Mouse (Mus musculus) kidney, adult 2 months (tissue): ENCODE measurements around the gene Eml3.

ENCODE experiments used
- CTCF ChIP-seq: fragments of 200-500 bp; conservative IDR thresholded peaks from 2 replicates; pipeline ENCODE4 v1.5.1; 2011; ENCODE audit warnings: low read depth, mild to moderate bottlenecking, control low read depth, low read length, moderate library complexity, mixed read lengths; ENCODE audit not compliant: insufficient read depth, insufficient read length
- POLR2A ChIP-seq: fragments of 200-500 bp; IDR thresholded peaks from one replicate; pipeline ENCODE4 v1.6.1; 2011; ENCODE audit warnings: low read depth, low read length, control low read depth

DNA sequence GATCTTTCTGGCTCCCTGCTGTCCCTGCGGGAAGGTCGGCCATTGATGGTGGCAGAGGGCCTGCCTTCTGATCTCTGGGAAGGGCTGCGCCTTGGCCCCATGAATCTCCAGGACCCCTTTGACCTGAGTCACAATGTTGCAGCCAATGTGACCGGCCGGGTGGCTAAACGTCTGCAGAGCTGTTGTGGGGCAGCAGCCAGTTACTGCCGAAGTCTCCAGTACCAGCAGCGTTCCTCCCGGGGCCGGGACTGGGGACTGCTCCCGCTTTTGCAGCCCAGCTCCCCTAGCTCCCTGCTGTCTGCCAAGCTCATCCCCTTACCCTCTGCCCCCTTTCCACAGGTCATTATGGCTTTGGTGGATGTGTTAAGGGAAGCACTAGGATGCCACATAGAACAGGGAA is 35.7 kb downstream of the Eml3 start:
- TF ChIP-seq CTCF = no peak
- TF ChIP-seq POLR2A = no peak
